Mouse (Mus musculus) heart, postnatal 0 days (tissue): Measurements from ENCODE around the gene Olfr1437.

Experiments
- CTCF ChIP-seq: IDR thresholded peaks from 2 replicates; pipeline ENCODE4 v1.5.1; 2016; ENCODE audit warnings: antibody characterized with exemption, control low read depth, low read depth
- EP300 ChIP-seq: IDR thresholded peaks from 2 replicates; pipeline ENCODE4 v1.6.1; 2016; ENCODE audit warnings: antibody characterized with exemption, low read depth

DNA sequence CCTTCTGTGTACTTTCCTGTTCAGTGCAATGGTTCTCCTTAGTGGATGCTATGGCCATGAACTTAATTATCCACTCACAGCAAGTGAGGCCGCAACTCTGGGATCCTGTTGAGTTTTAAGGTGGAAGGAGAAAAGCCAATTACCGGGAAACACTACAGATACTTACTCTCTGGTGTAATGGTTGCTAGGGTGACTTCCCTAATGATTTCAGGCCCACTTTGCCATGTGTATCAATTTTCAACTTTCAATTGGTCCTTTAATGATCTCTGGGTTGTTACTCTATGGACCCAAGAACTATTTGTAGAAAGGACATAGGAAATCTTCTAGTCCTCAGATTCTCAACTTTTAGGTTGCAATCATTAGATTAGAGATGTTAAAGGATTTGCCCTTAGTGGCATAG, at the start of gene Olfr1437:
- TF ChIP-seq CTCF (no peak), EP300 (no peak)
